Mouse (Mus musculus): ENCODE data around the gene Pcbp3. TPM values are rescaled to one million over a fixed set of nuclear protein-coding genes. Genes with fewer than 3 reads are reported as not detected.

The Pcbp3 gene
- total and polyA plus RNA-seq, 3 experiments: not detected

DNA sequence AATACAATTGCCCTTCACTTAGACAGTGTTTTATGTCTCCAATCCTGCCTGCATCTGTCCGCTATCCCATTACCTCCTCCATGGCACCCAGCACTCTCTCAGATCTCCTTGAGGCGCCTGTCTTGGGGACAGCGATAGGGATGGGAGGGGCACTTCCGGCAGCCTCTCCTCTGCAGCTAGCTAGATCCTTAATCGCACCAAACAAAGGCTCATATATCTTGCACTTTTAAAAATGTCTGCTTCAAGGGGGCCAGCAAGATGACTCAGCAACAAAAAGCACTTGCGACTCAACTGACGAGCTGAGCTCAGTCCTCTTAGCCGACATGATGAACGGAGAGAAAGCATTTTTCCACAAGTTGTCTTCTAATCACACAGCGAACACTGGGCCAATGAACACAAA is 55.3 kb downstream of the Pcbp3 start:
- dilution Hi-C loops (cut with MboI; ENCODE audit: extremely low pct_ligation_motif_present, extremely low pct_unique_long_range_greater_than_20kb, low sequenced_read_pairs) (no loop called here), in situ Hi-C loops (cut with MboI; ENCODE audit: low pct_ligation_motif_present, low pct_unique_long_range_greater_than_20kb, low sequenced_read_pairs) (no loop called here)
- no peak for DNase-seq (ENCODE audit: extremely low read depth)
- Histone ChIP-seq H3K4me3 (replicated peaks in 1 of 3; ENCODE audit: low read depth in 2 of 3, low read length in 2 of 3, poor library complexity in 1 of 3) (no peak overlapping the region), H3K4me2 (ENCODE audit: insufficient read depth, low read depth, poor library complexity, severe bottlenecking) (no peak overlapping the region), H3K79me2 (replicated peaks; ENCODE audit: control insufficient read depth, extremely low read depth, insufficient read depth, poor library complexity, severe bottlenecking) (no peaks in the 10 kb centered on the region), H3K4me1 (ENCODE audit: control insufficient read depth in 1 of 2, insufficient read depth in 2 of 2) (no peaks in the 10 kb centered on the region), H3K9me3 (replicated peaks; ENCODE audit: low read length) (no peaks in the 10 kb centered on the region), H3K36me3 (replicated peaks in 1 of 2; ENCODE audit: control insufficient read depth in 1 of 2, insufficient read depth in 1 of 2, low read length in 1 of 2) (no peaks in the 10 kb centered on the region), H3K27me3 (replicated peaks) (peaks cover 81% of the 10 kb centered on the region), H3K27ac (ENCODE audit: insufficient read depth, low read depth) (no peak overlapping the region), H3K9ac (ENCODE audit: insufficient read depth, low read depth) (no peak overlapping the region)
- TF ChIP-seq MXI1 (IDR thresholded peaks at IDR 0.05; ENCODE audit: low read depth, low read length) (no peak), KAT2A (IDR thresholded peaks at IDR 0.05; ENCODE audit: insufficient replicate concordance, low read length) (no peak), UBTF (IDR thresholded peaks at IDR 0.05; ENCODE audit: low read depth, low read length) (no peak), NRF1 (IDR thresholded peaks at IDR 0.05; ENCODE audit: low read depth, low read length) (no peak), JUND (conservative IDR thresholded peaks at IDR 0.05; ENCODE audit: low read depth, low read length) (no peak), NELFE (IDR thresholded peaks at IDR 0.05; ENCODE audit: low read depth, low read length) (no peak), RCOR1 (conservative IDR thresholded peaks at IDR 0.05; ENCODE audit: low read depth, low read length) (no peak), PAX5 (IDR thresholded peaks at IDR 0.05; ENCODE audit: low read length) (no peak)

DNA sequence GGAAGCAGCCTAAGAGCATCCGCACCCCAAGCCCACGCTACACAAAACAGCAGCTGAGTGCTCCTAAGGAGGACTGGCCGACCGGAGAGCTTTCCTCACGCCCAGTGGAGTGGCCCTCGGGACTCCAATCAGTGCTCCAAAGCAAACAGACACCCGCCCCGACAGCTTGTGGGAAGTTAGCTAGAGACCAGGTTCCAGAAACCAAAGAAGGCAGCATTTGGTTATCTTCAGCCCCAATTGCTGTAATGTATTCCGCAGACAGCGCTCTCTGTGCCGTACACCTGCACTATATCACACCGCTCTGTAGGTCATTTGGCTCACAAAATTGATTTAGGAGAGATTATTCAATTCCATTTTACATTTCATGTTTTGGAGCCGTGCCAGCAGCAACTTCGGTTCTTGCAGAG is 55.7 kb downstream of the Pcbp3 start:
- in situ Hi-C loops (cut with MboI; ENCODE audit: low pct_ligation_motif_present, low pct_unique_long_range_greater_than_20kb, low sequenced_read_pairs): no loop called here
- Histone ChIP-seq H3K4me3 (replicated peaks in 1 of 3; ENCODE audit: low read depth in 2 of 3, low read length in 2 of 3, poor library complexity in 1 of 3) (no peak overlapping the region), H3K9me3 (replicated peaks; ENCODE audit: low read length) (no peaks in the 10 kb centered on the region), H3K27ac (ENCODE audit: insufficient read depth, low read depth) (no peak overlapping the region), H3K9ac (ENCODE audit: insufficient read depth, low read depth) (no peak overlapping the region), H3K79me2 (replicated peaks; ENCODE audit: control insufficient read depth, extremely low read depth, insufficient read depth, poor library complexity, severe bottlenecking) (no peaks in the 10 kb centered on the region), H3K27me3 (replicated peaks) (peaks cover 78% of the 10 kb centered on the region), H3K4me2 (ENCODE audit: insufficient read depth, low read depth, poor library complexity, severe bottlenecking) (no peak overlapping the region), H3K4me1 (ENCODE audit: control insufficient read depth in 1 of 2, insufficient read depth in 2 of 2) (no peaks in the 10 kb centered on the region), H3K36me3 (replicated peaks in 1 of 2; ENCODE audit: control insufficient read depth in 1 of 2, insufficient read depth in 1 of 2, low read length in 1 of 2) (no peaks in the 10 kb centered on the region)
- dilution Hi-C loops (cut with MboI; ENCODE audit: extremely low pct_ligation_motif_present, extremely low pct_unique_long_range_greater_than_20kb, low sequenced_read_pairs): no loop called here
- TF ChIP-seq ZNF384 (IDR thresholded peaks at IDR 0.05; ENCODE audit: low read depth, low read length): no peak
- no peak for TF ChIP-seq MEF2A (IDR thresholded peaks at IDR 0.05; ENCODE audit: borderline replicate concordance, low read depth, low read length)
- TF ChIP-seq USF1 (IDR thresholded peaks at IDR 0.05; ENCODE audit: low read depth, low read length): no peak
- no peak for TF ChIP-seq PAX5 (IDR thresholded peaks at IDR 0.05; ENCODE audit: low read length)
- TF ChIP-seq CHD2 (IDR thresholded peaks at IDR 0.05; ENCODE audit: low read length): no peak
- TF ChIP-seq POLR2A (IDR thresholded peaks at IDR 0.05; ENCODE audit: low read depth, low read length): no peak
- no peak for TF ChIP-seq POLR2AphosphoS2 (IDR thresholded peaks at IDR 0.05; ENCODE audit: low read depth, low read length)
- TF ChIP-seq GABPA (IDR thresholded peaks at IDR 0.05; ENCODE audit: insufficient replicate concordance, low read depth, low read length): no peak
- no peak for TF ChIP-seq MAZ (IDR thresholded peaks at IDR 0.05; ENCODE audit: low read depth, low read length)
- TF ChIP-seq RCOR1 (conservative IDR thresholded peaks at IDR 0.05; ENCODE audit: low read depth, low read length): no peak
- no peak for TF ChIP-seq ZKSCAN1 (IDR thresholded peaks at IDR 0.05; ENCODE audit: borderline replicate concordance, low read depth, low read length)
- TF ChIP-seq SIN3A (IDR thresholded peaks at IDR 0.05; ENCODE audit: low read length): no peak
- no peak for TF ChIP-seq MAX (IDR thresholded peaks at IDR 0.05; ENCODE audit: low read length)
- no peak for TF ChIP-seq RAD21 (IDR thresholded peaks at IDR 0.05; ENCODE audit: low read depth, low read length)
- no peak for DNase-seq (ENCODE audit: extremely low read depth)

Measured in CH12.LX (cell line).